Mouse (Mus musculus) liver (tissue): ENCODE measurements around the gene Myom1.
"Not testable (repeated sequence)": the region's sequence is repeated elsewhere in the genome, so short reads cannot be mapped to it uniquely, and the experiment has no call there.

Experiments
- DNase-seq: peaks from one replicate; pipeline ENCODE4 v3.0.0-alpha.2; 2020; ENCODE audit warnings: mixed read lengths

Gene Myom1

GRCm38 (mm10) chr17:71002081-71002743 is at the start of gene Myom1:
Gene Myom1, plus strand, starts transcription at chr17:71002633.
- DNase-seq = peak; percentile 98

GRCm38 (mm10) chr17:70963546-70963945 is 38.9 kb upstream of the Myom1 start:
- DNase-seq = peak; percentile 64

DNA sequence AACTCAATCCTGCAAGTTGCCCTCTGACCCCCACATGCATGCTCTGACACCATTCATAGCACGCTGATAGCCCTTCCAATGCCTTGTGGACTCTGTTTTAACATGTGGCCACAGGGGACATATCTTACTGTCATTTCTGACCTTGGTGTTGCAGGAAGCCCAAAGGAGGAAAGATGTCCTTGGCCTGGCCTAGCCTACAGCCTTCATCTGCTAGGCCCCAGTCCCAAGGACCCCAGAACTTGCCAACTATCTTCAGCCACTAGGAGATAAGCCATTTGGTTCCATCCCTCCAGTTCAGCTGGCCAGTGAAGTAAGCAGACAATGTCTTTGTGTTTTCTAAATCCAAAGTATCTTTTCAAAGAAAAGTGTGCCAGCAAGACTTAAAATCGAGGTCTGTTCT is 37.2 kb upstream of the Myom1 start:
- DNase-seq = no peak

- no peak for DNase-seq
Measured at GRCm38 (mm10) chr17:70966126-70966525, 36.3 kb upstream of the Myom1 start.

GRCm38 (mm10) chr17:70967191-70967590 is 35.2 kb upstream of the Myom1 start:
- no peak for DNase-seq

DNA sequence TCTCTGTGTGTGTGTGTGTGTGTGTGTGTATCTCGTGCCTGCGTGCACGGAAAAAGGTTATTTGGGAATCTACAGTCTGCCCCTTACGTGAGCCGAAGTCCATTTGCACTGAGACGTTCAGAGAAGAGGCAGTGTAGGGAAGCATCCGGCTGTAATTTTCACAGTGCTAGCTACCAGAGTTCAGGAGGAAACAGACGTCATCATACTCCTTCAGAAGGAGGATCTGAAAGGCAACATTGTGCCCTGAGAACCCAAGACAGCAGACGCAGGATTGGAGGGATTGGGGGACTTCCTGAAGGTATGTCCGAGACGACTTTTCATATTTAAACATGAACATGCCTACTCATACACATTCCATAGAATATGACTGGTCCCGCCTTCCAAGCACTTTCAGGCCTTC is 34.8 kb upstream of the Myom1 start:
- no peak for DNase-seq

GRCm38 (mm10) chr17:70968606-70969191 is 33.7 kb upstream of the Myom1 start:
- DNase-seq = no peak

GRCm38 (mm10) chr17:70971206-70971605 is 31.2 kb upstream of the Myom1 start:
- no peak for DNase-seq

DNA sequence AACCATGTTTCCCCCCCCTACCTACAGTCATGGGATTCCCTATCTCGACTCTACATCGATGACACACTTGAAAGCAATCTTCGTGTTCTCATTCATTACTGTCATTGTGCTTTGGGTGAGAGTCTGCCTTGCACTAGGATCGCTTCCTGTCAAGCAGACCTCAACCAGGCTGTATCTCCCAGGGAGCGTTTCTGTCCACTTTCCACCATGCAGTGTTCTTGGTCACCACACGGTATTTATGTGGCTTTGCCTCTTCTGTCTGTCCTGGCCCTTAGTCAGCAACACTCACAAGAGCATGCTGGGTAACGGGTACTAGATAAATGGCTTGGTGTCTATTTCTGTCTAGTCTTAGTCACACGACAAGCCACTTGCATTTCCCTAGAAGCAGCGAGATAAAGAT is 29.0 kb upstream of the Myom1 start:
- DNase-seq = no peak

- not testable (repeated sequence) for DNase-seq
Measured at GRCm38 (mm10) chr17:70974065-70974464, 28.4 kb upstream of the Myom1 start.

DNA sequence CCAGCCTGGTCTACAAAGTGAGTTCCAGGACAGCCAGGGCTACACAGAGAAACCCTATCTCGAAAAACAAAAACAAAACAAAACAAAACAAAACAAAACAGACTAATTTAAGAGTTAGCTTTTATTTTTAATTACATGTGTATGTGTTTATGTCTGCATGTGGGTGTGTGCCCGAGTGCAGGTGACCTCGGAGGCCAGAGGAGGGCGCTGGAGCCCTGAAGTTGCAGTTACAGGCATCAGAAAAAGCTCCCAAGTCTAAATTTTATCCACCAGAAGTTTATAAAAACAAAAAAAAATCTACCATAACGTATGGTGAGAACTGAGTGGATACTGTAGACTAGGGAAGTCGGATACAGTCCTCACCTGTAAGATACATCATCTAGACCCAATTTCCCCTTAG is 24.6 kb upstream of the Myom1 start:
- peak; percentile 13 for DNase-seq

GRCm38 (mm10) chr17:70979345-70980223 is 22.8 kb upstream of the Myom1 start:
- no peak for DNase-seq

- DNase-seq = peak; percentile 35
Measured at GRCm38 (mm10) chr17:70985501-70986354, 16.7 kb upstream of the Myom1 start.

DNA sequence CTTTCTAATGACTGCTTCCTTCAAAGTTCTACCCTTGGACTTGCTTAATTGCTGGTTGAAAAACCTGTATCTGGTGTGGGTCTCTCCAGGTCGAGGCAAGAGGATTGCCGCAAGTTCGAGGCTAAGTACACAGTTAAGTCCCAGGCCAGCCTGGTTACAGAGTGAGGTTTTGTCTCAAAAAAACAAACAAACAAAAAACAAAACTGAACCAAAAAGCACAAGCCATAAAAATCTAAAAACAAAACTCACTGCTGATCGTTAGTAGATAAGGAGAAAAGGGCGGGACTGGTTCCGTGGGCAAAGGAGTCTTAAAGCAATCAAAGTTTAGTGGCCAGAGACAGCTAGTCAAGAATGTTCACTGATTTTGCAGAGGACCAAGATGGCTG is 16.1 kb upstream of the Myom1 start:
- no peak for DNase-seq

- no peak for DNase-seq
Measured at GRCm38 (mm10) chr17:70986831-70987660, 15.4 kb upstream of the Myom1 start.

GRCm38 (mm10) chr17:70988337-70988767 is 14.1 kb upstream of the Myom1 start:
- DNase-seq = no peak

DNA sequence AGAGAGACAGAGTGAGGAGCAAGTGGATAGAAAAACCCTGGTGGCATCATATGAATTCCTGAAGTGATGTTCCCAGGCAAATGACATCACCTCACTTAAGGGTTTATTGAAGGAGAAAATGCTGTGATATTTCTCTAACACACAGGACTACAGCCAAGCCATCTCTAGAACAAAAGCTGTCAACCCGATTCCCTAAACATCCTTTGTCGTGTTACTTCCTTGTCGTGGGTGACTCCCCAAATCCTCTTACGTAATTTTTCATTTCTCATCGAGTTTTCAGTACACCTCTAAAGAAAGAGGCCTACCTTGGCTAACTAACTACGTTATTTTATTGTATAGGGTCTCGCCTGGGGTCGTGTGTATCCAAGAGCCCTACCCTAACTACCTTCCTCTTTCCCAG is 13.0 kb upstream of the Myom1 start:
- no peak for DNase-seq

DNA sequence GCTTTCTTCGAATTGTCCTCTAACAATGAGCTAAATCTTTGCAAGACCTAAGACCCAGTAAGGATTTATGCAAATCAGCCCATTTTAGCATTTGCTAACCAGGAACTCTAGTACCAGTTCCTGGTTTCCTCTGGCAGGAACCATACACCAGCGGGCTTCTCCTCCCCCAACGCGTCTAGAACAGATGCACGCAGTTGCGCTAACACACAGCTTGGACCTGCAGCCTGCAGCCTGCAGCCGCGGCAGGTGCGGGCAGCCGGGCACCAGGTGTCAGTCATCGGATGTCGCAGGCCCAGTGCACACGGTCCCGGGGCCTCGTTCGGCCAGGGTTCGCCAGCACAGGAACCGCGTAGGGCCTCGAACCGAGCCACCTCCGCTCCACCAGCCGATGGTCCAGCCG is 12.4 kb upstream of the Myom1 start:
- peak; percentile 45 for DNase-seq

GRCm38 (mm10) chr17:70990403-70991303 is 11.8 kb upstream of the Myom1 start:
- peak; percentile 88 for DNase-seq

DNA sequence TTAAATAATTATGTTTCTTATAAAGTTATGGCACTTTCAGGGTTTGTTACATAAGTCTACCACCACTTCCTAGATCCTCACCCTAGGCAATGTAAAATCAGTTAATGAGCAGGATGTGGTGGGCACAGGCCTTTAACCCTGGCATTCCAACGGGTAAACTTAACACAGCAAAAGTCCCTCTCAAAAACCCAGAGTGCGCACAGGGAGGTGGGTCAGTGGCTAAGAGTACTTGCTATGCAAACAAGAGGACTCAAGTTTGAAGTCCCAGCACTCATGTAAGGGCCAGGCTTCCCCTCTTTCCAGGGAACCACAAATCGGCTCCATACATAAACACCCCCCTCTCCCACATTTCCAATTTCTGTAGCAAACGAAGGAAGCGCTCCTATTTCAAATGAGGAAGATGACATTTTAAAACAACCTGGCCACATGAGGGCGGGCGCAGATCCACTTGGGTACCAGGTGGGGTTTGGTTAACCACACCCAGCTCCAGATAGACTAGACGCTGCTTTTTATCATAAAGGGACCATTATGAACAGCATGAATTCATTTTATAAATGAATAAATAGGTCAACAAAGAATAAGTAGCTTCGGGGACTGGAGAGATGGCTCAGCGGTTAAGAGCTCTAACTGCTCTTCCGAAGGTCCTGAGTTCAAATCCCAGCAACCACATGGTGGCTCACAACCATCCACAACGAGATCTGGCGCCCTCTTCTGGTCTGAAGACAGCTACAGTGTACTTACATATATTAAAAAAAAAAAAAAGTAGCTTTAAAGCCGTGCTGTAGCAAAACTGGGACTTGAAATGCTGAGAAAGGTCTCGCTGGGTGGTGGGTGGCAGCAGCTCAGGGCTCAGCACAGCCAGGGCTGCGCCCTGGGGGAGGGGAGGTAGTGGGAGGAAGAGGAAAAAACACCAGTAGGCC is 10.5 kb upstream of the Myom1 start:
- peak; percentile 50 for DNase-seq
